Mouse (Mus musculus) limb, embryonic 14.5 days (tissue): Measurements from ENCODE around the gene Irak4. TPM values are rescaled to one million over a fixed set of nuclear protein-coding genes. Genes with fewer than 3 reads are reported as not detected.
A peak's percentile ranks its signal among the peaks of the same experiment; 100 is the strongest.

Experiments
- ATAC-seq: fragments of 200-750 bp; cut with Nextera tagmentation; 2 replicates; pipeline ENCODE4 v1.8.0; 2017; ENCODE audit warnings: low read depth, moderate number of reproducible peaks, moderate TSS enrichment; ENCODE audit not compliant: low FRiP score
- DNase-seq: peaks from one replicate; pipeline ENCODE4 v3.0.0-alpha.2; 2015; ENCODE audit warnings: low spot score
- H3K27ac ChIP-seq: fragments of 300-500 bp; sonication (generic); replicated peaks from 2 replicates; pipeline ENCODE4 v1.5.1; 2014; ENCODE audit warnings: low read depth, mild to moderate bottlenecking, low read length, moderate library complexity, mixed read lengths
- H3K27me3 ChIP-seq: fragments of 300-500 bp; sonication (generic); 2 replicates; pipeline ENCODE4 v1.6.1; 2014; ENCODE audit warnings: low read length, mixed read lengths; ENCODE audit not compliant: control insufficient read depth, insufficient read depth
- H3K36me3 ChIP-seq: fragments of 300-500 bp; sonication (generic); 2 replicates; pipeline ENCODE4 v1.6.1; 2014; ENCODE audit warnings: mild to moderate bottlenecking, low read length, moderate library complexity, mixed read lengths; ENCODE audit not compliant: control insufficient read depth, insufficient read depth
- H3K4me1 ChIP-seq: fragments of 300-500 bp; sonication (generic); 2 replicates; pipeline ENCODE4 v1.6.1; 2014; ENCODE audit warnings: antibody characterized with exemption, low read length, mixed read lengths; ENCODE audit not compliant: control insufficient read depth, insufficient read depth
- H3K4me2 ChIP-seq: fragments of 300-500 bp; sonication (generic); replicated peaks from 2 replicates; pipeline ENCODE4 v1.6.1; 2014; ENCODE audit warnings: low read depth, mild to moderate bottlenecking, low read length, moderate library complexity; ENCODE audit not compliant: severe bottlenecking
- H3K4me3 ChIP-seq: fragments of 300-500 bp; sonication (generic); replicated peaks from 2 replicates; pipeline ENCODE4 v1.5.1; 2014; ENCODE audit warnings: low read length
- H3K9ac ChIP-seq: fragments of 300-500 bp; sonication (generic); 2 replicates; pipeline ENCODE4 v1.6.1; 2014; ENCODE audit warnings: mild to moderate bottlenecking, low read depth, low read length, moderate library complexity; ENCODE audit not compliant: severe bottlenecking
- H3K9me3 ChIP-seq: fragments of 300-500 bp; sonication (generic); 2 replicates; pipeline ENCODE4 v1.6.1; 2016; ENCODE audit warnings: low read length; ENCODE audit not compliant: control insufficient read depth
- POLR2A ChIP-seq: fragments of 200-500 bp; IDR thresholded peaks from 2 replicates; pipeline ENCODE4 v1.8.0; 2012; ENCODE audit warnings: inconsistent platforms, mild to moderate bottlenecking, moderate library complexity, borderline replicate concordance; ENCODE audit not compliant: insufficient read depth, insufficient read length; ENCODE audit errors: extremely low read depth
- WGBS: fragments of 180-500 bp; shearing (Covaris S2); extraction: QIAGEN DNeasy Blood & Tissue Kit; methylation state at CpG from one replicate; pipeline ENCODE4 v1.1.7; 2014; 5-methylcytosine and 5-hydroxymethylcytosine counted together
- polyA plus RNA-seq, 2 experiments: library from polyadenylated mRNA; depleted of rRNA in 1 of 2; stranded (reverse) in 1 of 2; unstranded in 1 of 2; fragments of >200 nt; fragmentation: Nextera tagmentation in 1 of 2; extraction: Ambion mirVana in 1 of 2; gene quantifications; 2 replicates each; pipeline versions ENCODE4 v1.2.1 to v1.2.3; 2012 to 2014

The Irak4 gene
- polyA plus RNA-seq, 2 experiments: 5.2 to 5.6 TPM

- H3K9ac ChIP-seq: no peak overlapping the region
- ATAC-seq: no peak
- H3K4me2 ChIP-seq: no peak overlapping the region
- 67% methylated on average over 16 of the region's 16 CpGs for WGBS
- no peak for DNase-seq
- H3K9me3 ChIP-seq: no peaks in the 10 kb centered on the region
- H3K36me3 ChIP-seq: no peaks in the 10 kb centered on the region; the same call in 1 of the 2 replicates
- no peak for TF ChIP-seq POLR2A
- H3K27me3 ChIP-seq: no peaks in the 10 kb centered on the region
- no peak overlapping the region for H3K27ac ChIP-seq
- H3K4me3 ChIP-seq: no peak overlapping the region
- H3K4me1 ChIP-seq: no peaks in the 10 kb centered on the region
Observed at GRCm38 (mm10) chr15:94517913-94518491, 25.4 kb upstream of the Irak4 start.

- Histone ChIP-seq H3K4me1 (no peaks in the 10 kb centered on the region), H3K9ac (no peak overlapping the region), H3K4me2 (no peak overlapping the region), H3K36me3 (no peaks in the 10 kb centered on the region; the same call in 1 of the 2 replicates), H3K27me3 (no peaks in the 10 kb centered on the region), H3K27ac (no peak overlapping the region), H3K4me3 (no peak overlapping the region), H3K9me3 (no peaks in the 10 kb centered on the region)
- WGBS: 34% methylated on average over 9 of the region's 9 CpGs
- peak; percentile 89 for DNase-seq
- peak; percentile 53; the same call in 1 of the 2 replicates for ATAC-seq
- no peak for TF ChIP-seq POLR2A
Observed at GRCm38 (mm10) chr15:94520205-94520900, 23.1 kb upstream of the Irak4 start.

GRCm38 (mm10) chr15:94520959-94521358 lies 22.5 kb upstream of the Irak4 start:
- H3K9ac ChIP-seq: no peak overlapping the region
- no peaks in the 10 kb centered on the region for H3K9me3 ChIP-seq
- 78% methylated on average over 5 of the region's 5 CpGs for WGBS
- no peaks in the 10 kb centered on the region for H3K4me1 ChIP-seq
- H3K36me3 ChIP-seq: no peaks in the 10 kb centered on the region; the same call in 1 of the 2 replicates
- H3K4me2 ChIP-seq: no peak overlapping the region
- DNase-seq (no peak), ATAC-seq (no peak)
- H3K27ac ChIP-seq: no peak overlapping the region
- H3K4me3 ChIP-seq: no peak overlapping the region
- no peaks in the 10 kb centered on the region for H3K27me3 ChIP-seq
- TF ChIP-seq POLR2A: no peak

GRCm38 (mm10) chr15:94523251-94523650 lies 20.2 kb upstream of the Irak4 start:
- Histone ChIP-seq H3K4me1 (no peaks in the 10 kb centered on the region), H3K36me3 (peaks cover 10% of the 10 kb centered on the region), H3K27ac (no peak overlapping the region), H3K9ac (no peak overlapping the region), H3K4me3 (no peak overlapping the region), H3K4me2 (no peak overlapping the region), H3K27me3 (no peaks in the 10 kb centered on the region), H3K9me3 (no peaks in the 10 kb centered on the region)
- no peak for ATAC-seq
- no peak for DNase-seq
- 85% methylated on average over 28 of the region's 28 CpGs for WGBS
- TF ChIP-seq POLR2A: no peak

GRCm38 (mm10) chr15:94524956-94525355 lies 18.5 kb upstream of the Irak4 start:
- H3K36me3 ChIP-seq: peaks cover 15% of the 10 kb centered on the region
- no peaks in the 10 kb centered on the region for H3K27me3 ChIP-seq
- H3K9me3 ChIP-seq: no peaks in the 10 kb centered on the region
- H3K4me1 ChIP-seq: no peaks in the 10 kb centered on the region
- H3K9ac ChIP-seq: no peak overlapping the region
- H3K4me2 ChIP-seq: no peak overlapping the region
- ATAC-seq (no peak), DNase-seq (no peak)
- no peak overlapping the region for H3K4me3 ChIP-seq
- WGBS: 86% methylated on average over 12 of the region's 12 CpGs
- no peak overlapping the region for H3K27ac ChIP-seq
- TF ChIP-seq POLR2A: no peak
